Mouse (Mus musculus): ENCODE results near the gene Insm2.
"Not testable (repeated sequence)": the region's sequence is repeated elsewhere in the genome, so short reads cannot be mapped to it uniquely, and the experiment has no call there.

- not testable (repeated sequence) for TF ChIP-seq CTCF (IDR thresholded peaks at IDR 0.05; ENCODE audit: control insufficient read depth, insufficient read depth, insufficient read length); USF1 (IDR thresholded peaks at IDR 0.05; ENCODE audit: low read depth)
Measured at GRCm38 (mm10) chr12:55586936-55587335, 12.3 kb upstream of the Insm2 start.
